Mouse (Mus musculus) kidney, adult 2 months (tissue): ENCODE measurements around the gene Svep1.

ENCODE experiments used
- CTCF ChIP-seq: fragments of 200-500 bp; conservative IDR thresholded peaks from 2 replicates; pipeline ENCODE4 v1.5.1; 2011; ENCODE audit warnings: low read depth, mild to moderate bottlenecking, control low read depth, low read length, moderate library complexity, mixed read lengths; ENCODE audit not compliant: insufficient read depth, insufficient read length
- POLR2A ChIP-seq: fragments of 200-500 bp; IDR thresholded peaks from one replicate; pipeline ENCODE4 v1.6.1; 2011; ENCODE audit warnings: low read depth, low read length, control low read depth

GRCm38 (mm10) chr4:58252381-58252780, 45.7 kb upstream of the Svep1 start:
- no peak for TF ChIP-seq POLR2A
- no peak for TF ChIP-seq CTCF
